Mouse (Mus musculus) intestine, embryonic 16.5 days (tissue): ENCODE data around the gene Ppp4r4. TPM values are rescaled to one million over a fixed set of nuclear protein-coding genes. Genes with fewer than 3 reads are reported as not detected.
A peak's percentile ranks its signal among the peaks of the same experiment; 100 is the strongest.

ENCODE experiments used
- ATAC-seq: fragments of 200-750 bp; cut with Nextera tagmentation; 2 replicates; pipeline ENCODE4 v1.8.0; 2017; ENCODE audit warnings: moderate TSS enrichment, moderate library complexity
- H3K27ac ChIP-seq: fragments of 300-500 bp; sonication (generic); 2 replicates; pipeline ENCODE4 v1.5.1; 2014; ENCODE audit warnings: mild to moderate bottlenecking, low read length
- H3K27me3 ChIP-seq: fragments of 300-500 bp; sonication (generic); replicated peaks from 2 replicates; pipeline ENCODE4 v1.6.1; 2014; ENCODE audit warnings: low read length, control low read depth, mixed read lengths; ENCODE audit not compliant: control insufficient read depth, insufficient read depth
- H3K36me3 ChIP-seq: fragments of 300-500 bp; sonication (generic); 2 replicates; pipeline ENCODE4 v1.6.1; 2014; ENCODE audit warnings: low read length, control low read depth; ENCODE audit not compliant: control insufficient read depth, insufficient read depth
- H3K4me1 ChIP-seq: fragments of 300-500 bp; sonication (generic); 2 replicates; pipeline ENCODE4 v1.6.1; 2014; ENCODE audit warnings: low read length, control low read depth, mixed read lengths; ENCODE audit not compliant: control insufficient read depth, insufficient read depth
- H3K4me2 ChIP-seq: fragments of 300-500 bp; sonication (generic); 2 replicates; pipeline ENCODE4 v1.6.1; 2014; ENCODE audit warnings: low read depth, low read length, control low read depth
- H3K4me3 ChIP-seq: fragments of 300-500 bp; sonication (generic); 2 replicates; pipeline ENCODE4 v1.5.1; 2014; ENCODE audit warnings: mild to moderate bottlenecking, low read length
- H3K9ac ChIP-seq: fragments of 300-500 bp; sonication (generic); 2 replicates; pipeline ENCODE4 v1.6.1; 2014; ENCODE audit warnings: low read depth, low read length
- H3K9me3 ChIP-seq: fragments of 300-500 bp; sonication (generic); 2 replicates; pipeline ENCODE4 v1.6.1; 2016; ENCODE audit warnings: low read length, control low read depth; ENCODE audit not compliant: control insufficient read depth
- whole genome bisulfite sequencing: fragments of 180-500 bp; shearing (Covaris S2); extraction: QIAGEN DNeasy Blood & Tissue Kit; methylation state at CpG from one replicate; pipeline ENCODE4 v1.1.7; 2014; 5-methylcytosine and 5-hydroxymethylcytosine counted together
- polyA plus RNA-seq: library from polyadenylated mRNA; unstranded; fragments of >200 nt; fragmentation: Nextera tagmentation; extraction: Ambion mirVana; gene quantifications from 2 replicates; pipeline ENCODE4 v1.2.1, GENCODE M21; 2015

Gene Ppp4r4
- polyA plus RNA-seq, 1 experiment from 2014 or later = 0.76 TPM

- no peaks in the 10 kb centered on the region for H3K36me3 ChIP-seq
- H3K9me3 ChIP-seq = no peaks in the 10 kb centered on the region
- H3K27me3 ChIP-seq = no peaks in the 10 kb centered on the region
- H3K4me2 ChIP-seq = no peak overlapping the region
- 80% methylated on average over 3 of the region's 3 CpGs for WGBS
- ATAC-seq = no peak
- no peak overlapping the region for H3K27ac ChIP-seq
- H3K4me3 ChIP-seq = no peak overlapping the region
- H3K4me1 ChIP-seq = no peaks in the 10 kb centered on the region
- no peak overlapping the region for H3K9ac ChIP-seq
Measured at GRCm38 (mm10) chr12:103643818-103644217, 111.7 kb downstream of the Ppp4r4 start.

- no peak for ATAC-seq
Measured at GRCm38 (mm10) chr12:103644601-103645000, 112.5 kb downstream of the Ppp4r4 start.

GRCm38 (mm10) chr12:103646314-103646713 lies 114.2 kb downstream of the Ppp4r4 start:
- Histone ChIP-seq H3K4me3 (no peak overlapping the region), H3K4me2 (no peak overlapping the region), H3K27me3 (no peaks in the 10 kb centered on the region), H3K36me3 (no peaks in the 10 kb centered on the region), H3K27ac (no peak overlapping the region), H3K9ac (no peak overlapping the region), H3K9me3 (no peaks in the 10 kb centered on the region), H3K4me1 (no peaks in the 10 kb centered on the region)
- ATAC-seq = no peak
- WGBS = 87% methylated on average over 2 of the region's 2 CpGs

More at GRCm38 (mm10) chr12:103644601-103645000, 112.5 kb downstream of the Ppp4r4 start:
- no peak overlapping the region for H3K4me3 ChIP-seq
- 44% methylated on average over 5 of the region's 5 CpGs for WGBS
- no peaks in the 10 kb centered on the region for H3K9me3 ChIP-seq
- no peaks in the 10 kb centered on the region for H3K4me1 ChIP-seq
- no peaks in the 10 kb centered on the region for H3K36me3 ChIP-seq
- H3K4me2 ChIP-seq = no peak overlapping the region
- H3K9ac ChIP-seq = no peak overlapping the region
- no peak overlapping the region for H3K27ac ChIP-seq
- no peaks in the 10 kb centered on the region for H3K27me3 ChIP-seq

- no peak overlapping the region for H3K4me2 ChIP-seq
- WGBS = 89% methylated on average over 2 of the region's 2 CpGs
- no peaks in the 10 kb centered on the region for H3K4me1 ChIP-seq
- no peak for ATAC-seq
- H3K27ac ChIP-seq = no peak overlapping the region
- H3K27me3 ChIP-seq = no peaks in the 10 kb centered on the region
- no peaks in the 10 kb centered on the region for H3K36me3 ChIP-seq
- no peak overlapping the region for H3K9ac ChIP-seq
- H3K9me3 ChIP-seq = no peaks in the 10 kb centered on the region
- H3K4me3 ChIP-seq = no peak overlapping the region
Measured at GRCm38 (mm10) chr12:103653836-103654235, 121.8 kb downstream of the Ppp4r4 start.

- H3K36me3 ChIP-seq = no peaks in the 10 kb centered on the region
- H3K9ac ChIP-seq = no peak overlapping the region
- H3K27me3 ChIP-seq = no peaks in the 10 kb centered on the region
- no peaks in the 10 kb centered on the region for H3K9me3 ChIP-seq
- H3K27ac ChIP-seq = no peak overlapping the region
- no peaks in the 10 kb centered on the region for H3K4me1 ChIP-seq
- H3K4me2 ChIP-seq = no peak overlapping the region
- H3K4me3 ChIP-seq = no peak overlapping the region
- WGBS = 83% methylated on average over 7 of the region's 7 CpGs
- ATAC-seq = 0 out of 2 replicates have a peak, but pooled peaks have one; percentile 28
Measured at GRCm38 (mm10) chr12:103655123-103656044, 123.3 kb downstream of the Ppp4r4 start.

GRCm38 (mm10) chr12:103656848-103657626 lies 125.0 kb downstream of the Ppp4r4 start, which contains the start of gene Serpina6:
Serpina6 (minus strand) TSS chr12:103657212.
- H3K27me3 ChIP-seq = no peaks in the 10 kb centered on the region
- H3K4me2 ChIP-seq = no peak within 1 kb of the TSS
- no peaks in the 10 kb centered on the region for H3K36me3 ChIP-seq
- no peak within 1 kb of the TSS for H3K27ac ChIP-seq
- H3K9ac ChIP-seq = no peak within 1 kb of the TSS
- peak; percentile 46; the same call in 1 of the 2 replicates for ATAC-seq
- 68% methylated on average over 9 of the region's 9 CpGs for WGBS
- H3K4me3 ChIP-seq = no peak within 1 kb of the TSS
- no peaks in the 10 kb centered on the region for H3K4me1 ChIP-seq
- H3K9me3 ChIP-seq = no peaks in the 10 kb centered on the region

GRCm38 (mm10) chr12:103657991-103658390 lies 125.9 kb downstream of the Ppp4r4 start:
- Histone ChIP-seq H3K4me1 (no peaks in the 10 kb centered on the region), H3K9ac (no peak overlapping the region), H3K9me3 (no peaks in the 10 kb centered on the region), H3K27me3 (no peaks in the 10 kb centered on the region), H3K4me2 (no peak overlapping the region), H3K27ac (no peak overlapping the region), H3K4me3 (no peak overlapping the region), H3K36me3 (no peaks in the 10 kb centered on the region)
- no peak for ATAC-seq
- WGBS = 87% methylated on average over 10 of the region's 10 CpGs

GRCm38 (mm10) chr12:103659171-103659570 lies 127.1 kb downstream of the Ppp4r4 start:
- Histone ChIP-seq H3K4me1 (no peaks in the 10 kb centered on the region), H3K27ac (no peak overlapping the region), H3K9me3 (no peaks in the 10 kb centered on the region), H3K27me3 (no peaks in the 10 kb centered on the region), H3K4me3 (no peak overlapping the region), H3K9ac (no peak overlapping the region), H3K4me2 (no peak overlapping the region), H3K36me3 (no peaks in the 10 kb centered on the region)
- WGBS = 79% methylated on average over 2 of the region's 2 CpGs
- ATAC-seq = no peak

- WGBS = 88% methylated on average over 5 of the region's 5 CpGs
- Histone ChIP-seq H3K9me3 (no peaks in the 10 kb centered on the region), H3K4me2 (no peak overlapping the region)
Measured at GRCm38 (mm10) chr12:103660076-103660475, 128.0 kb downstream of the Ppp4r4 start.

More at GRCm38 (mm10) chr12:103660076-103660475, 128.0 kb downstream of the Ppp4r4 start:
- Histone ChIP-seq H3K27ac (no peak overlapping the region), H3K36me3 (no peaks in the 10 kb centered on the region), H3K27me3 (no peaks in the 10 kb centered on the region), H3K4me1 (no peaks in the 10 kb centered on the region), H3K4me3 (no peak overlapping the region), H3K9ac (no peak overlapping the region)
- ATAC-seq = no peak
